Mouse (Mus musculus) heart, adult 9 months (tissue): Measurements from ENCODE around the gene Rpl6.
"Not testable (repeated sequence)": the region's sequence is repeated elsewhere in the genome, so short reads cannot be mapped to it uniquely, and the experiment has no call there.

Experiments used
- DNase-seq, 2 experiments: peaks; one replicate each; pipeline ENCODE4 v3.0.0; 2022; ENCODE audit warnings: low spot score in 2 of 2

Gene Rpl6

GRCm38 (mm10) chr5:121224856-121225255 is 20.6 kb downstream of the Rpl6 start:
- no peak for DNase-seq

DNA sequence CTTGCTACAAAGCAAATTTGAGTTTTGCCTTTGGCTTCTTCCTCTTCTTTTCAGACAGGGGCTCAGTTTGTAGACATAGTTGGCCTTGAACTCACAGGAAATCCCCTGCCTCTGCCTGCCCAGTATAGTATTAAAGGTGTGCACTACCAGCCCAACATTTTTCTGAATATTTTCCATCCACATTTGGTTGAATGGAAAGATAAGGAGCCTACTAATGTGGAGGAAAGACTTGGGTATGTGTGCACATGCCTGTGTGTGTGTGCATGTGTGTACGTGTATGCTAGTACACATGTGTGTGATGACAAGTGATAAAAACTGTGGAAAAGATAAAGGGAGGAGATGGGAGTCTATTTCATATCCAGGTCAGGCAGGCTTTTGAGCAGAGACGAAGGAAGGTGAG is 21.6 kb downstream of the Rpl6 start:
- DNase-seq: no peak

- no peak for DNase-seq
These were observed 22.1 kb downstream of the Rpl6 start for GRCm38 (mm10) chr5:121226406-121226805.

- no peak for DNase-seq
These were observed 22.6 kb downstream of the Rpl6 start for GRCm38 (mm10) chr5:121226845-121227244.

DNA sequence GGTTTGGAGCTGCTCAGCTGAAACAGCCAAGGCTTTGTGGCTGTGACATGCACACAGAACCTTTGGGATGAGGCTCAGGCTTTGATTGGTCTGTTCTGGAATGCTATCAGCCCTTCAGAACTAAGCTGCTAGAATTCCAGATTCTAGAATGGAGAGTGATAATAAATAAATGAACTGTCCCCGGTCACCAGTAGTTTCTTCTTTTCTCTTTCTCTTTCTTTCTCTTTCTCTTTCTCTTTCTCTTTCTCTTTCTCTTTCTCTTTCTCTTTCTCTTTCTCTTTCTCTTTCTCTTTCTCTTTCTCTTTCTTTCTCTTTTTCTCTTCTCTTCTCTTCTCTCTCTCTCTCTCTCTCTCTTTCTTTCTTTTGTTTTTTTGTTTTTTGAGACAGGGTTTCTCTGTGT is 23.0 kb downstream of the Rpl6 start:
- DNase-seq: not testable (repeated sequence)

DNA sequence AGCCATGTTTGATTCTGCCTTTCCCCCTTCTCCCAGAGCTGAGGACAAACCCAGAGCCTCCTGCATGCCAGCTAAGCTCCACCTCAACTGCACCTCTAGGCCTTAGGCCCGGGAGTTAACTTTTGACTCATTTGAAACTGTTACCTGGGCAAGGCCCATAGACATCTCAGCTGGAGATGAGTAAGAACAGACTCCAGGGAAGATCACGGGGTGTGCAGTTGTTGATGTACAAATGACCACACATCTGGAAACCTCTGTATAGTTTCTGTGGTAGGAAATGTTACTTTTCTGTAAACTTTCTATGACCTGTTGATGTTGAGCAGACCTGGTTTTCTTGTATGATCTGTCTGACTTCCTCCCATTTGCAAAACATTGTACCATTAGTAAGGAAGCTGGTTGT is 24.9 kb downstream of the Rpl6 start:
- DNase-seq: no peak

DNA sequence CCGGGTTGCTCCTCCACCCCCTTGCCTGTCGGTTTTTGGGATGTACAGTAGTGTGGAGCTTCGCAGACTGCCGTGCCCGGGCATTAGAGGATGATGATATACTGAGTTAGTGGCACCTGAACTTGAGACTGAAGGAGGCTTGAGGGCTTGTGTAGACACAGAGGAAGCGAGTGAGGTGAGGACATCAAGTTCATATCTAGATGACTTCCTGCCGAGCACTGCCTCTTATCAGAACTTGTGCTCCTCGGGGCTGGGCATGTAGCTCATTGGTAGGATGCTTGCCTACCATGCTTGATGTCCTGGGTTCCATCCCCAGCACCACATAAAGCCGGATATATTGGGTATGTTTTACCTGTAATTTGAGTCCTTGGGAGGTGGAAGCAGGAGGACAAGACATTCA is 26.5 kb downstream of the Rpl6 start:
- no peak for DNase-seq

DNA sequence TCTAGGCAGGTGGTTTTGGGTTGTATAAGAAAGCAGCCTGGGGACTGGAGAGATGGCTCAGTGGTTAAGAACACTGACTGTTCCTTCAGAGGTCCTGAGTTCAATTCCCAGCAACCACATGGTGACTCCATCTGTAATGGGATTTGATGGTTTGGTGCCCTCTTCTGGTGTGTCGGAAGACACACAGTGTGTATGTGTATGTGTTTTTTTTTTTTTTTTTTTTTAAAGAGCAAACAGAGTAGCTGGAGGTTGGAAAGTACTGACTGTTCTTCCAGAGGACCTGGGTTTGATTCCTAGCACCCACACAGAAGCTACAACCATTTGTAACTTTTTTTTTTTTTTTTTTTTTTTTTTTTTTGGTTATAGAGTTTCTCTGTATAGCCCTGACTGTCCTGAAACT is 28.5 kb downstream of the Rpl6 start:
- DNase-seq: no peak

DNA sequence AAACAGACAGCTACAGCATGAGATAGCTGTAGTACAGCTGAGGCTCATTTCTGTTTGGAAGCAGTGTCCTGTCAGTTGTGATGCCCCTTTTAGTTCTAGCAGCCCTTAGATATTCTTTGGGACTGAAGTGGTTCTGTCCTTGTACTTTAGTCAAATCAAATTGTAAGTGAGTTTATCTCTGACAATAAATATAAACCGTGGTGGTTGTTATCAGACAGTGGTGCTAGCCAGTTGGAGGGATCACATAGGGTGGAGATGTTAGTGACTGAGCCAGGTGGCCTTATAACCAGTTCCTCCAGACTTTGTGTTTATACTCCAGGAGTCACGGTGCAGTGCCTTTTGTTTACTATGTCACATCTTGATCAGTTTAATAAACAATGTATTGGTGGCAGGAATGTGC is 29.4 kb downstream of the Rpl6 start:
- no peak for DNase-seq

DNA sequence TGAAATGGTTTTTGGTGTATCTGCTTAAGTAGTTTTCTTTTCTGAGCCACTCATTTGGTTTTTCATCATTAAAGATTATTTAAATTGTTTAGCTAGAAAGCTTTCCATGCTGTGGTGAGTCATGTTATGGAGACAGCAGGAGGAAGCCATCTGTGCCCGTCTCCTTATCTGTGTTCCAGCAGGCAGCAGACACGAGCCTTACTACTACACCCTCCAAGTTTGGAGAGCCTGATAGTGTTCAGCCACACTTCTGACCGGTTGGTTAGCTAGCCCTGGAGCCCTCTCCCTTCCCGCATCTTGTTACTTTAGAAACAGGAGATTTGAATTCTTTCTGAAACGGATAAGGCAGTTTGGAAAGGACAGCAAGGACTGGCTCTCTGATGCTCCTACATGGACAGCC is 31.9 kb downstream of the Rpl6 start:
- peak in 1 of 2 experiments; percentile 11 for DNase-seq

DNA sequence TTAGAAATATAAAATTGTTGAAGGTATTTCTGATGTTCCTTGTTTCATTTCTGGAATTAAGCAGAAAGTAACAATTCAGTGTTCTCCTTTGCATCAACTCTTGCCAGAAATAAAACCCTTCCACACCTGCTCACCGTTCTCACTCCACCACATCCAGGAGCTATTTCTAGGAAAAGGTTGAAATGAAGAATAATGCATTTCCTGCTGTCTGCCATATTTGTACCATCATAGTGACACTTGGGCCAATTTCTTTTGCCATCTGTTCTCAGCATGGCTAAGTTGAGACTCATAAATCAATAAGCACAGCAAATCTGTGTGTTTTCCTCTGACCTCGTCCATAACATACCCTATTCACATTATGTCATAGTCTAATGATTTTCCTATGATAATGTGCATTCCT is 33.9 kb downstream of the Rpl6 start:
- DNase-seq: no peak

- no peak for DNase-seq
These were observed 35.6 kb downstream of the Rpl6 start for GRCm38 (mm10) chr5:121239846-121240245.

GRCm38 (mm10) chr5:121241182-121241581 is 36.9 kb downstream of the Rpl6 start:
- no peak for DNase-seq

DNA sequence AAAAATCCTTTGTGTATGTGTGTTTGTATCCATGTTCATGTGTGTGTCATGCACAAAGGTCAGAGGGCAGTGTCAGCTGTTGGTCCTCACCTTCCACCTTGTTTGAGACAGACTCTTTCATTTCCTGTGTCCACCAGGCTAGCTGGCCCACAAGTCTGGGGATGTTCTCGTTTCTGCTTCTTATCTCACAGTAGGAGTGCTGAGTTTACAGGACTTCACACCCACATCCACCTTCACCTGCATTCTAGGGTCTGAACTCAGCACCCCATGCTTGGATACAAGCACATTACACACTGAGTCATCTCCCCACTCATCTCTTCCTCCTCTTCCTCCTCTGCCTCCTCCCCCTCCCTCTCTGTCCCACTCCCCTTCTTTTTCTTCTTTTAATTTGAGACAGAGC is 38.0 kb downstream of the Rpl6 start:
- no peak for DNase-seq

- no peak for DNase-seq
These were observed 38.4 kb downstream of the Rpl6 start for GRCm38 (mm10) chr5:121242701-121243100.

DNA sequence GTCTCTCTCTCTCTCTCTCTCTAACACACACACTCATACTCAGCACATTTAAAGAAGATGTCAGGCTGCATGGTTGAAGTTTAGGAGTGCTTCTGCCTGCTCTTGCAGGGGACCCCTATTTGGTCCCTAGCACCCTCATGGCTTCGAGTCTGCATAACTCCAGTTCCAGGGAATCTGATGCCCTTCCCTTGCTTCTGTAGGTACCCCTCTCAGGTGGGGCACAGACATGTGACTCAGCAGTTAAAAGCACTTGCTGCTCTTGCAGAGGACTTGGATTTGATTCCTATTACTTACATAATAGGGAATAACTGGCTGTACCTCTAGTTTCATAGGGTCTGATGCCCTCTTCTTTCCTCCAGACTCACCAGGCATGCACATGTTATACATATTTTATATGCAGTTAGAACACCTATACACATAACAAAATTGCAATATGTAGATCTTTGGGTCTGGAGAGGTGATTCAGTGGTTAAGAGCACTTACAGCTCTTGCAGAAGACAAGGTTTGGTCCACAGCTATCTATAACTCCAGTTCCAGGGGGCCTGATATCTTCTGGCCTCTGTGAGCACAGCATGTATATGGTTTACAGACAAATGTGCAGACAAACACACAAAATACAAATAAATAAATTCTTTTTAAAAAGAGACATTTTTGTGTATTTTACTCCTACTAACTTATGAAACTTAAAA is 39.5 kb downstream of the Rpl6 start:
- no peak for DNase-seq

DNA sequence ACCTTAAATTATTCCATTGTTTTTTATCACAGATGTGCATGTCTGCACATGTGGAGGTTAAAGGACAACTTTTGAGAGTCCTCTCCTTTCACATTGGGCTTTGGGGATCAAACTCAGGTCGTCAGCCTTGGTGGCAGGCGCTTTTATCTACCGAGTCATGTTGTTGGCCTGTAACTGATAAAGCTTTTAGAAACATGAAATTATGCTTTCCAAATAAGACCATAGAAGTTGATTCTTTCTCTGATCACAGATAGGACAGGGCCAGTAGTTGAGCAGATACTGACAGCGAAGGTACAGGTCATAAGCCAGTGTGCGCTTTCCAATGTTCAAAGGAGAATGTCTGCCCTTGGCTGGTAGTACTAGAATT is 40.1 kb downstream of the Rpl6 start:
- no peak for DNase-seq

- DNase-seq: no peak
These were observed 40.9 kb downstream of the Rpl6 start for GRCm38 (mm10) chr5:121245201-121245600.

DNA sequence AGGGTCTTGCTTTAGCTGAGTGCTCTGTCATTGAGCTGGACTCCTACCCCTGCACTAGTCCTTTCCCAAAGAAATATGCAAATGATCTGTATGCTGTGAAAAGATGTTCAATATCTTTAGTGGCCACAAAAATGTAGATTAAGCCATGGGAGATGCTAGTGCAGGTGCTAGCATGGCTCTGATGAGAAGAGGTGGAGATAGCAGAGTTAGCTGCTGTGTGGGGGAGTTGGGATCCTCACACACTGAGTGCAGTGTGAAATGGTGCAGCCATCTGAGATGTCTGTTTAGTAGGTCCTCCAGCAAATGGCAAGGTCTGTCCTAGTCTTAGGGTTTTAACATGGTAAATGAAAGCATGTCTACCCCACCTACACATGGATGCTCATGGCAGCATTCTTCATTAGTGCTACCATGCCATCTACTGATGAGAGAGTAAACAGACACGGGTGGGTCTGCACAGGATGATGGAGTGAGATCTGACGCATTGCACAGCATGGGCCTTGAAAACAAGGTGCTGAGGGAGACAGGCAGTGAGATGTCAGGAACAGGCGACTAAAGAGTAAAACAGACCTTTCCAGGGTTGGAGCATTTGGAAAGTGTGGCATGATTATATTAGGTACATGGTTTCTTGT is 44.6 kb downstream of the Rpl6 start:
- DNase-seq: no peak

DNA sequence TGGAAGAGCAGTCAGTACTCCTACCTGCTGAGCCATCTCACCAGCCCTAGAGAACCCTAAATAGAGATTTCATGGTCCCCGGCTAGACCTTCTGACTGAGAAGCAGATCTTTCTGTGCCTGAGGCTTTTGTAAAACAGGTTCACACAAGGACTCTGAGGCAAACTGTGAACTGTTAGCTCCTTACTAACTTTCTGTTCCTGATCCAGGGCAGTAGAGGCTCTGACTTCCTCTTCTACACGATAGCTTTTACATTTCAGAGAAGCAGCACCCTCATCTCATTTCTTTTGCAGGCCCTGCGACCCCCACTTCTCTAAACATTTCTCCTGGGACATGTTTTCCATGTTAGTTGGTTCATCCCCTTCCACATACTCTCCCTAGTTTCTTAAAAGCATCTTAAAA is 45.4 kb downstream of the Rpl6 start:
- DNase-seq: no peak

DNA sequence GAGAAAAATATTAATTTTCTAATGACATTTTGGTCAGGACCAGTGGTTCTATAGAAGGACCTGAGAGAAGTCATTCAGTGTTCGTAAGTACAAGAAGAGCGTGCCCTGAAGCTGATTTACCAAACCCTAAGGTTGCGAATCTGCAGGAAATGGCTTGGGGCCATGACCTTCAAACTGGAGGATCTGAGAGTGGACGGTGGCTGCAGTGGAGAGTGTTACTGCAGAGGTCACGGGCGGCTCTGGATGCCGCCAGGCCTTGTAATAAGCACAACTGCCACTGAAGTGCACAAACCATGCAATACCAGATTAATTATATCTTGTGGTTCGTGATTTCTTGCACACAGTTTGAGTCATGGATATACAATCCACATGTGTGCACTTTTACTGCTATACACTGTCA is 47.5 kb downstream of the Rpl6 start:
- DNase-seq: peak; percentile 16 to 52

GRCm38 (mm10) chr5:121253816-121254497 is 49.7 kb downstream of the Rpl6 start:
- DNase-seq: no peak

- DNase-seq: no peak
These were observed 50.7 kb downstream of the Rpl6 start for GRCm38 (mm10) chr5:121254977-121255376.
